Mouse (Mus musculus): ENCODE measurements at regions not wholly inside any gene's neighbourhood (a gene's known extent, or its start where the extent isn't known, plus 50 kb on each side); places are given as distances from the start of the nearest gene placed in this dataset.

DNA sequence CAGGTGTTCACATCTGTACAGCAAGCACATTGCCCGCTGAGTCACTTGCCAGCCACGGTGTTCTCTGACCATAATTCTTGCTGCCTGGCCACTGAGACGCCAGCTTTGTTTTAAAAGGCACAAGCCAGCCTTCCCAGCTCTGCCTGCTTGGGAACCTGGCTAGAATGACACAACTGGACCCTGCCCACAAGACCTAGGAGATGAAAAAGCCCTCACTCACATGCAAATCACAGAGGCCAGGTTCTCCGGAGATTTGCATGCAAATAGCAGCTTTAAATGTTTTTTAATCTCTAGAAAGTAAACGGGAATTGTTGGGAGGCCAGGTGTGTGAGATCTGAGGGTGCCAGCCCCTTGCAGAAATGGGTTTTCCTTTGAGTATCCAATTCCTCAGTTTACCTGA is 71.9 kb downstream of the 1810010D01Rik start:
- Histone ChIP-seq H3K9ac (no peak overlapping the region), H3K36me3 (no peaks in the 10 kb centered on the region), H3K27ac (no peak overlapping the region), H3K4me2 (no peak overlapping the region), H3K4me3 (no peak overlapping the region), H3K4me1 (peaks cover 8% of the 10 kb centered on the region), H3K9me3 (no peaks in the 10 kb centered on the region), H3K27me3 (no peaks in the 10 kb centered on the region)
- no peak for ATAC-seq (ENCODE audit: borderline replicate concordance, extremely low read depth, low FRiP score, low TSS enrichment)
- 29% methylated on average over 5 of the region's 5 CpGs for WGBS

DNA sequence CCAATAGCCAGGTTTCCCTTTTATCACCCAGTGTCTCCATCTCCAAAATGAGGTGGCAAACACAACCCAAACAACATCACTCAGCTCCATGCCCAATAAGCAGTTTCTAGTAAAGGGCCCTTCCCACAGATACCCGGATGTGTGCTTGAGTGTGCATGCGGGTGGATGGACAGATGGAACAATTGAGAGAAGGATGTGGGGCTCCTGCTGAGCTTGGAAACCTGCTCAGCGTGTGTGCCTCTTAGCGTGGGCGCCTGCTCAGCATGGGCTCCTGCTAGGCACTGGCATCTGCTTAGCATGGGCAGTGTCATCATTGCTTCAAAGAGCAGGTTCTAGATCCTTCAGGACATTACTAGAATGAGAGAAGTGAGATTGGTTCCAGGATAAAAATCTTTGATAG is 75.4 kb downstream of the 1810010D01Rik start:
- Histone ChIP-seq H3K27ac (no peak overlapping the region), H3K9me3 (no peaks in the 10 kb centered on the region), H3K4me3 (no peak overlapping the region), H3K4me1 (peaks cover 21% of the 10 kb centered on the region), H3K9ac (no peak overlapping the region), H3K36me3 (no peaks in the 10 kb centered on the region), H3K4me2 (no peak overlapping the region), H3K27me3 (no peaks in the 10 kb centered on the region)
- 91% methylated on average over 5 of the region's 5 CpGs for WGBS
- no peak for ATAC-seq (ENCODE audit: borderline replicate concordance, extremely low read depth, low FRiP score, low TSS enrichment)

DNA sequence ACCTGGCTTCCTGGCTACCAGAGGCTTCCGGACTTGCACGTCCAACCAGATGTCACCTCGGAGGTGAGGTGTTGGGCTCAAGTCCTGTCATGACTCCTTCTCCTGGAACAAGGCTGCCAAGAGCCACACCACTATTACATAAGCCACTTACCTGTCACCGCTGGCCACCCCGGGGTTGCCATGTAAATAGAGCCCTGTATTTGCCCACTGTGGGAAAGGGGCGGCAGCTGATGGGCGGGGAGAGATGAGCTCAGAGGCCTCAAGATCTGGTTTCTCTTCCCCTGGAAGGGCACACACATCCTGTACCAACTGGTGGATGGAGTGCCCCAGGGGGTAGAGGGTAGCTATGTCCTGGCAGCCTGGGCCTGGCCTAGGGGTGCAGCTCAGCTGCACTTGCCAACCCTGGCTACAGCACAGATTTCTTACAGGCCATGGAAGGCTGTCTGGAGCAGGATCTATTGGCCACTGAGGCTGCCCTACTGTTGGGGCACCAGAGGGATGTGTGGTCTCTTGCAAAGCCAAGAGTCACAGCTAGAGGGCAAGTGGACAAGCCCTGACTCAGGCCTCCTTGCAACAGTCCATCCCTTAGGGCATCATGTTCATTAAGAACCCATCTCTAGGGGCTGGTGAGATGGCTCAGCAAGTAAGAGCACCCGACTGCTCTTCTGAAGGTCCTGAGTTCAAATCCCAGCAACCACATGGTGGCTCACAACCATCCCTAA is 76.3 kb downstream of the 1810010D01Rik start:
- Histone ChIP-seq H3K27me3 (no peaks in the 10 kb centered on the region), H3K27ac (no peak overlapping the region), H3K9ac (no peak overlapping the region), H3K4me3 (no peak overlapping the region), H3K4me1 (peaks cover 28% of the 10 kb centered on the region), H3K36me3 (no peaks in the 10 kb centered on the region), H3K4me2 (no peak overlapping the region), H3K9me3 (no peaks in the 10 kb centered on the region)
- WGBS, result 62% methylated on average over 8 of the region's 8 CpGs
- ATAC-seq (ENCODE audit: borderline replicate concordance, extremely low read depth, low FRiP score, low TSS enrichment), result 0 out of 2 replicates have a peak, but pooled peaks have one; percentile 19

DNA sequence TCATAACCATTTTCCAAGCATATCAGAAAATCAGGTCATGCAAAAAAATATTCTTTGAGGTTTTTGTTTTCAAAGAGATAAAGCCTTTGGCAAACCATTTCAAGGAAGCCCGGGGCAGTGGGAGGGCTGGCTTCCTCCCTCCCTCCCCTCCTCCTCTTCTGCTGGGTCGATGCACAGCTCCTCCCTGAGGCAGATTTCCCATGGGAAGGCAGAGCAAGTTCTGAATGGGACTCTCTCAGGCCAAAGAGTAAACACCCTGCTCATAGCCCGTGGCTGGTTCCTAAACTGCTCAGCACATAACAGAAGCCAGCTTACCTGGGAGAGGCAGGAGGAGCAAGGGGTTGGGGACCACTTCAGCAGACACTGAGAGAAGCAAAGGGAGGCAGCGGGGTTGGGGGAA is 77.9 kb downstream of the 1810010D01Rik start:
- no peaks in the 10 kb centered on the region for H3K27me3 ChIP-seq
- H3K9me3 ChIP-seq, result no peaks in the 10 kb centered on the region
- H3K9ac ChIP-seq, result no peak overlapping the region
- ATAC-seq (ENCODE audit: borderline replicate concordance, extremely low read depth, low FRiP score, low TSS enrichment), result 0 out of 2 replicates have a peak, but pooled peaks have one; percentile 29
- no peak overlapping the region for H3K4me2 ChIP-seq
- no peak overlapping the region for H3K27ac ChIP-seq
- 20% methylated on average over 4 of the region's 4 CpGs for WGBS
- H3K4me3 ChIP-seq, result no peak overlapping the region
- H3K36me3 ChIP-seq, result no peaks in the 10 kb centered on the region
- peaks cover 28% of the 10 kb centered on the region for H3K4me1 ChIP-seq

DNA sequence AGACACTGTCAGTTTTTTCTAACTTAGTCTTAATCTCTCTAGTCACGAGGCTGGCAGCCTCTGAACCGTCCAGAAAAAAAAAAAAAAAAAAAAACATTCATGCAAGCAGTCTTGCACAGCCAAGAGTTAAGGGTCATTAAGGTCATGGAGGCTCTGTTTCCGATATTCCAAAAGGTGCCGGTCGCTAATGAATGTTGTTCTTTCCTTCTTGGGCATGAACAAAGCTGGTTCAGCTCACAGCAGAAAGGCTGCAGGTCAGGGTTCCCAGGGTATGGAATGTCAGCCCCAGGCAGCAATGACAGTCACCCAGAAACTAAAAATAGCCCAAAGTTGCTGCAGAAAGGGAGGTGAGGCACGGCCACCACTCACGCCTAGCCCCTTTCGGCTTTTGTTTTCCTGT is 80.3 kb downstream of the 1810010D01Rik start:
- Histone ChIP-seq H3K4me3 (no peak overlapping the region), H3K9me3 (no peaks in the 10 kb centered on the region), H3K4me2 (no peak overlapping the region), H3K27ac (no peak overlapping the region), H3K36me3 (no peaks in the 10 kb centered on the region), H3K27me3 (no peaks in the 10 kb centered on the region), H3K9ac (no peak overlapping the region), H3K4me1 (peaks cover 28% of the 10 kb centered on the region)
- ATAC-seq (ENCODE audit: borderline replicate concordance, extremely low read depth, low FRiP score, low TSS enrichment), result no peak
- 27% methylated on average over 8 of the region's 8 CpGs for WGBS

DNA sequence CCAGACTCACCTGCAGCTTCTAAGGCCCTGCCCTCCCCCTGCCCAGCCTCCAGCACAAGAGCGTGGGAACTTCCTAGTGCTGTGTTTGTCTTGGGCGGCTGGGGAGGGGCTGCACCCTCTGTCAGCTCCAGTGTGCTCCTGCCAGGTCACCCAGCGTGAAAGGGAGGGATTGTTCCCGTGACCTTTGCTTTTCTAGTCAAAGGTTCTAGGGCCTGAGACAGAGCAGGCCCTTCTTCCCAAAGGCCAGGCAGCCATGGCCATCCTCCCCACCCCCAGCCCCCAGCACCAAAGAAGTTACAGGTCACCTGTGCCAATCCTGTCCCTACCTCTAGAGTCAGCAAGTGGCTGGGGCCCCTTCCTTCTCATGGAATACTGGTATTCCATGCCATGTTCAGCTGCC is 80.7 kb downstream of the 1810010D01Rik start:
- ATAC-seq (ENCODE audit: borderline replicate concordance, extremely low read depth, low FRiP score, low TSS enrichment), result no peak
- 34% methylated on average over 4 of the region's 4 CpGs for WGBS
- peaks cover 28% of the 10 kb centered on the region for H3K4me1 ChIP-seq
- no peak overlapping the region for H3K4me2 ChIP-seq
- H3K4me3 ChIP-seq, result no peak overlapping the region
- no peak overlapping the region for H3K9ac ChIP-seq
- no peaks in the 10 kb centered on the region for H3K27me3 ChIP-seq
- no peaks in the 10 kb centered on the region for H3K36me3 ChIP-seq
- H3K27ac ChIP-seq, result no peak overlapping the region
- no peaks in the 10 kb centered on the region for H3K9me3 ChIP-seq

DNA sequence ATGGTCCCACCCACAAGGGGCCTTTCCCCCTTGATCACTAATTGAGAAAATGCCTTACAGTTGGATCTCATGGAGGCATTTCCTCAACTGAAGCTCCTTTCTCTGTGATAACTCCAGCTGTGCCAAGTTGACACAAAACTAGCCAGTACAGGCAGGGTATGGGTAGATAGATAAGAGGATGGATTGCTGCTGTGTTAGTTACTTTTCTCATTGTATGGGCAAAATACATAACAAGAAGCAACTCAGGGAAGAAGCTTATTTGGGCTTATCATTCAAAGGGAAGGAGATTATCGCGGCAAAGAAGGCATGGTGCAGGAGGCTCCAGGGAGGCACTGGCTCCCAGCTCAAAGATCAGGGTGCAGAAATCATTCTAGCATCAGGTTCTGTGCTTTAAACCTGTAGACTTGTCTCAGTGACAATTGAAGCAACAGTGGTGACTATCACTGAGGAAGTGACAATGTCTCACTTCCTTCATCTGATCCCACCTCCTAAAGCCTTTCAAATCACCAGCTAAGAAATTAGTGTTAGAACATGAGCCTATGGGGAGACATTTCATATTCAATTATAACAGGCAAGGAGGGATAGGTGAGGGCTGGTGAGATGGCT is 83.8 kb downstream of the 1810010D01Rik start:
- Histone ChIP-seq H3K27me3 (no peaks in the 10 kb centered on the region), H3K27ac (no peak overlapping the region), H3K9me3 (no peaks in the 10 kb centered on the region), H3K9ac (no peak overlapping the region), H3K4me2 (no peak overlapping the region), H3K36me3 (no peaks in the 10 kb centered on the region), H3K4me3 (no peak overlapping the region), H3K4me1 (peaks cover 10% of the 10 kb centered on the region)
- WGBS, result 87% methylated on average over 2 of the region's 2 CpGs
- no peak for ATAC-seq (ENCODE audit: borderline replicate concordance, extremely low read depth, low FRiP score, low TSS enrichment)

DNA sequence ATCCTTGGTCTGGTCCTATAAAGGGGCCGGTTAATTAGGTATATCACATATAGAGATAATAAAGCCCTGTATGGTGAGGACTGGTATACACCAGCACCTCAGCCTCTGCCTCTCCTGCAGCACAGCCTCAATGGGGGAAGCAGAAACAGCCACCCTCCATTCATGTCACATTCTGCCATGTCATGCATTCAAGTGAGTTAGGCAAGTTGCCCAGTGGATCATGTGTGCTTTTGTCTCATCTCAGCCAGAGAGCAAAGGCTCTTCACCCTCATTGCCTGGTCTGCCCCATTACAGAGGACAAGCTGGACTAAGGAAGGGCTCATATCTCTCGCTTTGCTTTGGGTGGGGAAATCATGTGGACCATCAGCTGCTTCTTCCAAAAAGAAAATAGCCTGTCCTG is 85.4 kb downstream of the 1810010D01Rik start:
- peaks cover 6% of the 10 kb centered on the region for H3K4me1 ChIP-seq
- H3K36me3 ChIP-seq, result no peaks in the 10 kb centered on the region
- H3K9me3 ChIP-seq, result no peaks in the 10 kb centered on the region
- H3K4me2 ChIP-seq, result no peak overlapping the region
- no peak for ATAC-seq (ENCODE audit: borderline replicate concordance, extremely low read depth, low FRiP score, low TSS enrichment)
- 83% methylated on average over 2 of the region's 2 CpGs for WGBS
- H3K4me3 ChIP-seq, result no peak overlapping the region
- H3K9ac ChIP-seq, result no peak overlapping the region
- no peak overlapping the region for H3K27ac ChIP-seq
- no peaks in the 10 kb centered on the region for H3K27me3 ChIP-seq

DNA sequence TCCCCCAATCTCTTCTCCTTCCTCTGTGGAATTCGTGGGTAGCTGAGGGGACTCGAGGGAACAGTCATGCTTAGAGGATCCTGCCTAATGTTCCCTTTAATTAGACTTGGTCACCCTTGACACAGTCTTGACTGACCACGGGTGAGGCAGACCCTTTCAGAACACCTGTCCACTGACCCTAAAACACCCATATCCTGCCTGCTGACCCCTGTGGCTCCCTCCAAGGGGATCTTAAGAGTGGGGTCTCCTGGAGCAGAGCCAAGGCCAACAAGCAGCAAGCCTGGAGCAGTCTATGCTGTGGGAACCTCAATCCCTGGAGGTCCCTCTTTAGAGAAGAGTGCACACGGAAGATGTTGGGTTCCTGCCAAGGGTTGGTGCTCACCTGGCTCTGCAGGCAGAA is 89.5 kb downstream of the 1810010D01Rik start:
- WGBS, result 57% methylated on average over 4 of the region's 4 CpGs
- ATAC-seq (ENCODE audit: borderline replicate concordance, extremely low read depth, low FRiP score, low TSS enrichment), result no peak

DNA sequence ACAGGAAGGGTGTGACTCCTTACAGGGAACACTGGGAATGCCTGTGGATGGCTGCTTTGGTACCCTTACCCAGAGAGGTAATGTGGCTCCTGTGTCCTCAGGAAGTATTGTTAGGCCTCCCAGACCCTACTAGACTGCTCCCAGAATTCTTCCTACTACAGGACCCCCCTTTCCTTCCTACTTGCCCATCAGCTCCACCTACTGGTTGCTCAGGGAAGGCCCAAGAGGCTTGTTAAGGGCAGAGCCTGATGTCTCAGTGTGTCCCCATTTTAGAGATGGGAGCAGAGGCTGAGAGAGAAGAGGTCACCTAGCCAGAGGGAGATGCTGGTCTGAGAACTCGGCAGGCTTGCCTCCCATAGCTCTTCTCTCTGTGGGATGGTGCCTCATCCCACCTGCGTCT is 93.3 kb downstream of the 1810010D01Rik start:
- peaks cover 34% of the 10 kb centered on the region for H3K4me1 ChIP-seq
- H3K9ac ChIP-seq, result no peak overlapping the region
- H3K4me2 ChIP-seq, result no peak overlapping the region
- H3K27ac ChIP-seq, result no peak overlapping the region
- H3K4me3 ChIP-seq, result no peak overlapping the region
- no peaks in the 10 kb centered on the region for H3K9me3 ChIP-seq
- ATAC-seq (ENCODE audit: borderline replicate concordance, extremely low read depth, low FRiP score, low TSS enrichment), result no peak
- no peaks in the 10 kb centered on the region for H3K27me3 ChIP-seq
- WGBS, result 77% methylated on average over 2 of the region's 2 CpGs
- no peaks in the 10 kb centered on the region for H3K36me3 ChIP-seq

More for the DNA sequence above, 89.5 kb downstream of the 1810010D01Rik start:
- Histone ChIP-seq H3K9ac (no peak overlapping the region), H3K4me1 (no peaks in the 10 kb centered on the region), H3K27me3 (no peaks in the 10 kb centered on the region), H3K9me3 (no peaks in the 10 kb centered on the region), H3K4me3 (no peak overlapping the region), H3K36me3 (no peaks in the 10 kb centered on the region), H3K27ac (no peak overlapping the region), H3K4me2 (no peak overlapping the region)

DNA sequence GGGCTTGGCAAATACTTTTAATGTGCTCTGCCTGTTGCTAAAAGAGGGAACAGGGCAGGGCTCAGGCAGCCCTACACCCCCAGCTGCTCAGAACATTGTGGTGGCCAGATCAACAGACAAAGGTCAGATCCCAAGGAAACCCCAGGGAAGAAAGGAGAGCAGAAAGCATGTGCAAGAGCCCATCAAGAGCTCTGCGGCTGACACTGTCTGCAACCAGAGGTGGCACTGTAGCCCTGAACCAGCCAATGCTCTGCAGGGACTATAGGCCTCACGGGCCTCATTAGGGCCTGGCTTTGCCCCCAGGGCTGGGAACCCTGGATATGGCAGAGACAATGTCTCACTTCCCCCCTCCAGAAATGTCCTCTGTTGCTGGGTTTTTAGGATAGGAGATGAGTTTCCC is 93.8 kb downstream of the 1810010D01Rik start:
- Histone ChIP-seq H3K4me1 (peaks cover 34% of the 10 kb centered on the region), H3K9ac (no peak overlapping the region), H3K4me2 (no peak overlapping the region), H3K4me3 (no peak overlapping the region), H3K36me3 (no peaks in the 10 kb centered on the region), H3K9me3 (no peaks in the 10 kb centered on the region), H3K27me3 (no peaks in the 10 kb centered on the region), H3K27ac (no peak overlapping the region)
- ATAC-seq (ENCODE audit: borderline replicate concordance, extremely low read depth, low FRiP score, low TSS enrichment), result no peak
- WGBS, result 62% methylated on average over 2 of the region's 2 CpGs

DNA sequence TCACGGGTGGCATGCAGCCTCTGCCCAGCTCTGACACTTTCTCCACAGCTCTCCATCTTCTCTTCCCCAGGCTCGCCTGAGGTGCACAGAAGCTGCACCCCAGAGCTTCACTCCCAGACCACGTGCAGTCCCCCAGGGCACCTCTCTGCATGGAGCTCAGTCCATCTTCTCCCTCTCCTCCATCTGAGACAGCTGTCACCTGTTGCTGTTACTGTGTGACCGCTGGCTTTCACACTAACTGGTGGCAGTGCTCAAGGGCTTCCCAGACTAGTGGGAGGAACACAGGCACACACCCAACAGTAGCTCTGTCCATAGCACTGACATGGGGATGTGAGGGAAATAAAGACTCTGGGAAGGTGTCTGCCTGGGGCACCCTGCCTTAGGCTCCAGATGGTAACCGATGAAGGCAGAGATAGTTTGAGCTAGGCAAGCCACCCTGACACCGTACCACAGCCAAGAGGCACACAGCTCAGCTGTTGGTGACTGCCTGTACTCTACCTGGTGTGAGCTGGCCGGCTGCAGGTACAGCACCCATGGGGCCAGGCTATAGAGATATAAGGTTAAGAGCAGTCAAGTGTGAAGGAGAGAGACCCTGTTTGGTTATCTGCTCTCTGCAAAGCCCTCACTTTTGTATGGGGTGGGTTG is 94.9 kb downstream of the 1810010D01Rik start:
- no peaks in the 10 kb centered on the region for H3K36me3 ChIP-seq
- peaks cover 34% of the 10 kb centered on the region for H3K4me1 ChIP-seq
- H3K9me3 ChIP-seq, result no peaks in the 10 kb centered on the region
- no peaks in the 10 kb centered on the region for H3K27me3 ChIP-seq
- no peak overlapping the region for H3K4me2 ChIP-seq
- 75% methylated on average over 7 of the region's 7 CpGs for WGBS
- H3K27ac ChIP-seq, result peak overlapping the region; percentile 92; the same call in 1 of the 2 replicates
- no peak overlapping the region for H3K9ac ChIP-seq
- no peak for ATAC-seq (ENCODE audit: borderline replicate concordance, extremely low read depth, low FRiP score, low TSS enrichment)
- H3K4me3 ChIP-seq, result no peak overlapping the region
